Mouse (Mus musculus): Measurements from ENCODE around the gene Rab4b.

Rab4b gene

GRCm38 (mm10) chr7:27189271-27189931 lies 10.7 kb upstream of the Rab4b start:
- in situ Hi-C loops (cut with MboI; ENCODE audit: low pct_unique_long_range_greater_than_20kb in 1 of 2, low sequenced_read_pairs in 2 of 2, unreplicated experiment in 1 of 2) = no loop called here

DNA sequence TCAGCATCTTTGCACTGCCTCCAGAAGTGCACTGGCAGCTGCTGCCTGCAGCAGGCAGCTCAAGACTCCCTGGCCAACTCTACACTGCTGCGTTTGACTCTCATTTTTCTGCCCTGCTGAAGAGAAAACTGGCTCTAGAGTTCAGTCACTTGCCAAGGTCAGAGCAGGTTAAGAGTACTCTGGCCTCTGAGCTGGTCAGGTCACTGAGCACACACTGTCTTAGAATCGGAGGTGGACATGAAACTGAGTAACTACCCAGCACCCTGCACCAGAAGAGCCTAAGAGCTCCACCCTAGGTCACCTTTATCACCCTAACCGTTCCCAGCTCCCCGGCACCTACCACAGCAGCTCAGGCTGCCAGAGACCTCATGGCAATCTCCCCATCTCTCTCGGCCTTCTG lies 7.3 kb upstream of the Rab4b start:
- in situ Hi-C loops (cut with MboI; ENCODE audit: low pct_unique_long_range_greater_than_20kb in 1 of 2, low sequenced_read_pairs in 2 of 2, unreplicated experiment in 1 of 2) = no loop called here

DNA sequence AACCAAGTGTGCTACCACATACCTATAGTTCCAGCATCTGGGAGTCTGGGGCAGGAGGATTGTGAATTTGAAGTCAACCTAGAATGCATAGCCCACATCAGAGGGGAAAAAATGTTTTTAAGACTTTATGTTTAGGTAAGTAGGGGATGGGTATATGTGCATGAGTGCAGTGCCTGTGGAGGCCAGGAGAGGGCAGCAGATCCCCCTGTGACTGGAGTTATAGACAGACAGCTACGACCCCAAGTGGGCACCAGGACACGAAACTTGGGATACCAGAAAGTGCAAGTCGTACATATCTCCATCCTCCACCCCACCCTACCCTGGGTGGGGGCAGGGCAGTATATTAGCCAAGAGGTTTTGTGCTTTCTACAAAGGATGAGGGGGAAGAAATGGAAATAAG lies 6.3 kb upstream of the Rab4b start:
- in situ Hi-C loops (cut with MboI; ENCODE audit: low pct_unique_long_range_greater_than_20kb in 1 of 2, low sequenced_read_pairs in 2 of 2, unreplicated experiment in 1 of 2) = no loop called here

- in situ Hi-C loops (cut with MboI; ENCODE audit: low pct_unique_long_range_greater_than_20kb in 1 of 2, low sequenced_read_pairs in 2 of 2, unreplicated experiment in 1 of 2) = no loop called here
Measured at GRCm38 (mm10) chr7:27182498-27182897, 3.8 kb upstream of the Rab4b start.

DNA sequence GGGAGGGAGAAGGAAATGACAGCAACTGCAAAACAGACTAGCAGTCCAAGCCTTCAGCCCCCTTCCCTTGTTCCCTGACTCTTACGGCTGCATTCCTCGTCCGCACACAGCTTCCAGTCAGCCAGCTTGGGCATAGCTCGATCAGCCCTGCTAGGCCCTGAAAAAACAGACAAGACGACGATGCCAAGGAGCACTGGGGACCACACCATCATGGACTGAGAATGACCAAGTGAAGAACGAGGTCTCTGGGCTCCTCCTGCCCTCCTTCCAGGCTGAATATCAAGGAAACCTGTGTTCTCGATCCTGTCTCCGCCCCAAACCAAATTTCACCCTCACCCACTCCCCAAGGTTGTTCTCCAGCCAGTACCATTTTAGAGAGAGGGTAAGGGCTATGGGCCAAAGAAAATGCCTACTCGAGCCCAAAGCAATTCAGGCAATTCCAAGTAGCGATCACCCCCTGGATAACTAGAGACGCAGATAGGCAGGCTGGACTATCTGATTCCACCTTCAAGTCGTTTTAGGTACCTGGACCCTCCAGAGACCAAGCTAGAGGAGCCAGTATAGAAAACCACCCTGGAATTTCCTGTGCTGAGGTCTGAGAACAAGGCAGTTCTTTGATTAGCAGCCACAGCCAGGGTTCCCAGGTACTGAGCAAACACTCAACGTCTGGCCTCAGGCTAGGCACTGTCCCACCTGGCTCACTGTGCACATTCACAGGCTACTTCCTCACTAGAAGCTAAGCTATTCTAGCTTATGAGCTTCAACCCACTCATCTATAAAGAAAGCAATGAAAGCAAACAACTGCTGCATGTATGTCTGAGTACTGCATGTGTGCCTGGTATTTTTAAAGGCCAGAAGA lies 2.4 kb upstream of the Rab4b start, which contains the start of the genes Gm21983 and Mia:
Gene Gm21983, minus strand, starts transcription at position 250 of the 859 bp plus-strand sequence.
Gene Mia, minus strand, starts transcription at position 321 of the 859 bp plus-strand sequence.
- in situ Hi-C loops (cut with MboI; ENCODE audit: low pct_unique_long_range_greater_than_20kb in 1 of 2, low sequenced_read_pairs in 2 of 2, unreplicated experiment in 1 of 2) = no loop called here

- in situ Hi-C loops (cut with MboI; ENCODE audit: low pct_unique_long_range_greater_than_20kb in 1 of 2, low sequenced_read_pairs in 2 of 2, unreplicated experiment in 1 of 2) = no loop called here
Measured at GRCm38 (mm10) chr7:27180036-27180435, 1.3 kb upstream of the Rab4b start.

DNA sequence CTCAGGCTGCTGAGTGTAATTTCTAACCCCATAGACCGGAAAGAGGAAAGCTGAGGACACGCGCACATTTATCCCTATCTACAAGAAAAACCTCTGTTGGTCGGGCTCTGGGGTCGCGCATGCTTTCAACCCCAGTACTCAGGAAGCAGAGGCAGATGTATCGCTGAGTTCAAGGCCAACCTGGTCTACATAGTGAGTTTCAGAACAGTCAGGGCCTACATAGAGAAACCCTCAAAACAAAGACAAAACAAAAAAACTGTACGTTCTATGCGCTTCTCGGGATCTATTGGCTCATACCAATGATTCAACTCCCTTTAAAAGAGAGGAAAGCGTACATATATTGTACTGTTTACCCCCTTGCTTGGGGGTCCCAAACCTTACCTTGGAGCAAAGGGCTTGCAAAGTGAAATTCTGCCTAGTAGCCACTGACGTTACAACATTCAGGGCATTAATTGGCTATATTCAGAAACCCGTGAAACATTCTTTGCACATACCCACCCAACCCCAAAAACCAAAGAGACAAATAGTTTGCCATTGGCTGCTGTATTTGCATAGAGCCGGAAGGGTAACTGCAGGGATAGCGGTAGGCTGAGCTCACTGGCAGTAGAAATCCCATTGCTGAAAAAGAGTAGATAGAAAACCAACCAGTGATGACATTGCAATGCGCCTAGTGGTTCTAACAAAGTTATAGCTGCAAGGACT lies 672 bp upstream of the Rab4b start:
- in situ Hi-C loops (cut with MboI; ENCODE audit: low pct_unique_long_range_greater_than_20kb in 1 of 2, low sequenced_read_pairs in 2 of 2, unreplicated experiment in 1 of 2) = no loop called here

DNA sequence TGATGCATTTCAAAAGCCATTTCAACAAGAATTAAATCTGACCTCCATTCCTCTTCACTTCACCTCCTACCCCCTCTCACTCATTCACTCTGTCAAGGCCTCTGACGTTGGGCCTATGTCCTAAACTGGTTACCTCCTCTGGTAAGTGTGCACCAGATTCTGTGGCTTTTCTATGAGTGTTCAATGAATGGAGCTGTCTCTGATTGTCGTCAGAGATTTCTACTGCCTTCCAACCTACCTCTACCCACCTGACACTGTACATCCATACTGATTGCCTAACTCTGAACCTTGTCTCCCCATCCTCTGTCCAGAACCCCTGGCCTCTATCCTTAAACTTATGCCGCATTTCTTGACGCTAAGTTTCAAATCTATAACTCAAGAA lies 763 bp downstream of the Rab4b start:
- in situ Hi-C loops (cut with MboI; ENCODE audit: low pct_unique_long_range_greater_than_20kb in 1 of 2, low sequenced_read_pairs in 2 of 2, unreplicated experiment in 1 of 2) = no loop called here

DNA sequence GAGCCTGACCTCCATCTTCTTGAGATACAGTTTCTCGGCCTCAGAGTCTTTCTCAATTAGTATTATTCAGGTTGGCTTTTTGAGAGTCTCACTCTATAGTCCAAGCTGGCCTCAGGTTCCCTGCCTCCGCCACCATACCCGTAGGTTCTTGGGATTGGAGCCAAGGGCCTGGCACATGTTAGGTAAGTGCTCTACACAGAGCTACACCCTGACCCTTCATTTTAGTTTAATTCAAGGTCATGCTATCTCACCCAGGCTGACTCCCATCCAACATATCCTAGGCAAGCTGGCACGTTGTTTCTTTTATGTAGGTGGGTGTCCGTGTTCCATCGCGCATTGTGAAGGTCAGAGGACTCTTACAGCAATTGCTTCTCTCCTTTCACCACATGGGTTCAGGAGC lies 3.8 kb downstream of the Rab4b start:
- in situ Hi-C loops (cut with MboI; ENCODE audit: low pct_unique_long_range_greater_than_20kb in 1 of 2, low sequenced_read_pairs in 2 of 2, unreplicated experiment in 1 of 2) = no loop called here

DNA sequence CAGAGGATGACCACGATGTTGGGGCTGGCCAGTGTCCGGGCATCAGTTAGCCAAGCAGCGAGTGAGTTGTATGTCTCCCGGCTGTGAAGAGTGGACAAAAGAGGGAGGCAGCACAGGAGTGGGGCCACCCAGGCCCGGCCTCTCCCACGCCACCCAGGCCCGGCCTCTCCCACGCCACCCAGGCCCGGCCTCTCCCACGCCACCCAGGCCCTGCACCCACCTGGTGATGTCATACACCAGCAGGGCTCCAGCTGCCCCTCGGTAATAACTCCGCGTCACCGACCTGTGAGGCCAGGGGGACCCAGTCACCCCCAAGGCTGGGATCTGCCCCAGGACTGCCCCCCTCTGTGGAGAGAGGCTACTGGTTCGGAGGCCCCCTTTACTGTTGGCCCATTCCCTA lies 4.2 kb downstream of the Rab4b start:
- in situ Hi-C loops (cut with MboI; ENCODE audit: low pct_unique_long_range_greater_than_20kb in 1 of 2, low sequenced_read_pairs in 2 of 2, unreplicated experiment in 1 of 2) = no loop called here

GRCm38 (mm10) chr7:27170981-27171380 lies 7.7 kb downstream of the Rab4b start:
- in situ Hi-C loops (cut with MboI; ENCODE audit: low pct_unique_long_range_greater_than_20kb in 1 of 2, low sequenced_read_pairs in 2 of 2, unreplicated experiment in 1 of 2) = no loop called here

GRCm38 (mm10) chr7:27168371-27168770 lies 10.3 kb downstream of the Rab4b start:
- in situ Hi-C loops (cut with MboI; ENCODE audit: low pct_unique_long_range_greater_than_20kb in 1 of 2, low sequenced_read_pairs in 2 of 2, unreplicated experiment in 1 of 2) = no loop called here

DNA sequence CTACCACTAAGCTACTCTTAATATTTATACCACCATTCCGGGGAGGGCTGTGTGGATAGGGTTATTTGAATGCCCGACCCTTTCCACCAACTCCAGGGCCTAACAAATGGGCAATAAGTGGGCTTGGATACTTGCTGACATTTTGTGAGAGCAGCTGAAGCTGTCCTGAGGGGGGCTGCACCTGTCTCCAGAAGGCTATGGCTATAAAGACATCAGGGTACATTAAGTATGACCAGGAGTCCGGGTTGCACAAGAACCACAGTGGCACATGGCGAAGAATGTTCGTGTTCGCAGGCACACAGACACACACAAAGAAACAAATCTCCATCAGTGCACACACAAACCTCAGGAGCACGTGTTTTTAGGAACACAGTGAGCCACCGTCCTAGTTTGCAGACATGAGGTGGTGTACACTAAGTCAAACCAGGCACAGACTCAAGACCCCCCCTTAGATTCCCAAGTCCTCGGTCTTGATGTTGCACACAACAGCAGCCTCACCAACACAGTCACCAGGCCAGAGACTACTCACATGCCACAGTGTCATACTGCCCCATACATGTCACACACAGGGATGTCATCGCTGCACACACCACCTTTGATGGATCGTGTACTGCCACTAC lies 11.1 kb downstream of the Rab4b start:
- in situ Hi-C loops (cut with MboI; ENCODE audit: low pct_unique_long_range_greater_than_20kb in 1 of 2, low sequenced_read_pairs in 2 of 2, unreplicated experiment in 1 of 2) = no loop called here

DNA sequence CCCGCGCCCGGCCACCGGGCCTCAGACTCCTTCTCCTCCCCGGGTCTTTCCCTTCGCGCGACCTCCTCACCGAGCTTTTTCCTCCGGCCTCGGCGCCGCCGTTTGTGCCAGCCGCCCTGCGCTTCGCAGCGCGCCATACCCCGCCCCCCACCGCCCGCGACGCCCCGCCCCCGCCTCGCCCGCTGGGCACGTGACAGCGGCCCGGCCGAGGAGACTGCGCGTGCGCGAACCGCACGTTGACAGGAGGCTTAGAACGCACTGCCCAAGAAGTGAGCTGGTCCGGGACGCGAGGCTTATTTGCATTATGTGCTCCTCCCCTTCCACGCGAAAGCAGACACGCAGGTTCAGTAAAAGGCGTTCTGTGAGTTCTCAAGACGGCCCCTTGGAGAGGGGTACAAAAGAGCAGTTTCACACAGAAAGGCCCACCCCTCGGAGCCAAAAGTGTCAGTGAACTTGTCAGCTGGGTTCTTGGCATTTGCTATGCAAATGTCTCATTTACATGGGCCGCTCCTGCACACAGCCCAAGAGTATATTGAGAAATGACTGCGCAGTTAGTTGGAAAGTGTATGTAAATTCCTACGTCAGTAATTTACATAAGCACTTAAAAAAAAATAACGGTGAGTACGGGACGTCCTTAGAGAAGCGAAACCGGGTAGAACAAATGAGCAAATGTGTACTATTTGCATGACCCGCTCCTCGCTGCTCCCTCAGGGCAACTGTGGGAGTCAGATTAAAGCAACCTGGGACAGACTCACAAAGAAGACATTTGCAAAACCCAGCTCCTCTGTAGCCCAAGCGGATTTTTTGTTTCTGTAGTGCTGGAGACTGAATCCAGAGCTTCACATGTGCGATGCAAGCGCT lies 11.9 kb downstream of the Rab4b start, which contains the start of gene Egln2:
Gene Egln2, minus strand, starts transcription at position 189 of the 861 bp plus-strand sequence.
- in situ Hi-C loops (cut with MboI; ENCODE audit: low pct_unique_long_range_greater_than_20kb in 1 of 2, low sequenced_read_pairs in 2 of 2, unreplicated experiment in 1 of 2) = no loop called here

- in situ Hi-C loops (cut with MboI; ENCODE audit: low pct_unique_long_range_greater_than_20kb in 1 of 2, low sequenced_read_pairs in 2 of 2, unreplicated experiment in 1 of 2) = no loop called here
Measured at GRCm38 (mm10) chr7:27166229-27166613, 12.5 kb downstream of the Rab4b start.

DNA sequence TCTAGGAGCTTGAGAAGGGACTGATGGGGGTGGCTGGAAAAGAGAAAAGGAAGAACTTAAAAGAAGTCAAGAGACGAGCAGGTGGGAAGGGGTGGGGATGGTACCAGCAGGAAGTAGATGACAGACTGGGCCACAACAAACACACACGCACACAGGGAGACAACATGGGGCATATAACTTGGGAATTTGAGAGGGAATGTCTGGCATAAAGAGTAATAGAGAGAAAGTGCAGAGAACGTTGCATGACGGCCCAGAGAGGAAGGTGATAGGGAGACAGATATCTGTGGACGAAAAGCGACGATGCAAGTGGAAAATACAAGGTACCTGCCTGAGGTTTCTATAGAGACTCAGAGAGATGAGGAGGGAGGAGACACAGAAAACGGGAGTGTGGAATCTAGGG lies 13.0 kb downstream of the Rab4b start:
- in situ Hi-C loops (cut with MboI; ENCODE audit: low pct_unique_long_range_greater_than_20kb in 1 of 2, low sequenced_read_pairs in 2 of 2, unreplicated experiment in 1 of 2) = no loop called here

GRCm38 (mm10) chr7:27165007-27165655 lies 13.6 kb downstream of the Rab4b start:
- in situ Hi-C loops (cut with MboI; ENCODE audit: low pct_unique_long_range_greater_than_20kb in 1 of 2, low sequenced_read_pairs in 2 of 2, unreplicated experiment in 1 of 2) = no loop called here

All from mouse embryonic stem cell (cell line).